Mouse (Mus musculus): ENCODE measurements at regions not wholly inside any gene's neighbourhood (a gene's known extent, or its start where the extent isn't known, plus 50 kb on each side); places are given as distances from the start of the nearest gene placed in this dataset.

GRCm38 (mm10) chr2:171747162-171747561 is 296.1 kb downstream of the Cbln4 start:
- no peak for DNase-seq (ENCODE audit: low read depth, low spot score)
- TF ChIP-seq CHD1 (IDR thresholded peaks at IDR 0.05; ENCODE audit: low read depth, low read length) = no peak
- TF ChIP-seq USF2 (IDR thresholded peaks at IDR 0.05; ENCODE audit: borderline replicate concordance in 1 of 2, insufficient read depth in 1 of 2, low read depth in 1 of 2, low read length in 2 of 2) = no peak
- Histone ChIP-seq H3K4me3 (ENCODE audit: control insufficient read depth in 1 of 2, insufficient read depth in 1 of 2, low read depth in 2 of 2, low read length in 2 of 2) (no peak overlapping the region), H3K27ac (ENCODE audit: control insufficient read depth, low read depth, low read length) (no peak overlapping the region), H3K9me3 (replicated peaks; ENCODE audit: insufficient read depth, low read length) (no peaks in the 10 kb centered on the region), H3K36me3 (ENCODE audit: control insufficient read depth in 1 of 2, insufficient read depth in 2 of 2, low read length in 2 of 2) (no peaks in the 10 kb centered on the region), H3K4me1 (ENCODE audit: control insufficient read depth in 1 of 2, insufficient read depth in 2 of 2, low read length in 2 of 2) (no peaks in the 10 kb centered on the region), H3K79me2 (ENCODE audit: control insufficient read depth, insufficient read depth, low read length, poor library complexity) (no peaks in the 10 kb centered on the region), H3K9ac (ENCODE audit: control insufficient read depth, low read depth, low read length, poor library complexity, severe bottlenecking) (no peak overlapping the region), H3K27me3 (ENCODE audit: control insufficient read depth in 1 of 2, insufficient read depth in 2 of 2, low read length in 2 of 2) (no peaks in the 10 kb centered on the region)

DNA sequence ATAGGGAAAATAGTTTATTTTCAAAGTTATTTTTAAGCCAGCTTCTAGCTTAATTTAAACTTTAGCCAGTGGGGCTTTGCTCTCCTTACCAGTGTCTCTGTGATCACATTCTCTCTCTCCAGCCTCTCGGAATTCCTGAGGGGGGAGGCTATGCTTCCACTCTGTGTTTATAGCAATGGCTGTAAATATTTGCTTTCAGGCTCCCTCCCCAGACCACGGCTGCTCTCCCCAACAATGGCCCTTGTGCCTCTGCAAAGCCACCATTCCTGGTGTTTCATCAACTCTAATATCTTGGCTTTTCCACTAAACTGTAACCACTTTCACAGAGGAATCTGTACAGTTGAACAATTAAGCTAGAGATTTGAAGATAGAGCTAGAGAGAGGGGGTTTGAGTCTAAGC is 300.2 kb downstream of the Cbln4 start:
- Histone ChIP-seq H3K9ac (ENCODE audit: control insufficient read depth, low read depth, low read length, poor library complexity, severe bottlenecking) (no peak overlapping the region), H3K4me1 (ENCODE audit: control insufficient read depth in 1 of 2, insufficient read depth in 2 of 2, low read length in 2 of 2) (no peaks in the 10 kb centered on the region), H3K9me3 (replicated peaks; ENCODE audit: insufficient read depth, low read length) (no peaks in the 10 kb centered on the region), H3K79me2 (ENCODE audit: control insufficient read depth, insufficient read depth, low read length, poor library complexity) (no peaks in the 10 kb centered on the region), H3K27me3 (ENCODE audit: control insufficient read depth in 1 of 2, insufficient read depth in 2 of 2, low read length in 2 of 2) (no peaks in the 10 kb centered on the region), H3K36me3 (ENCODE audit: control insufficient read depth in 1 of 2, insufficient read depth in 2 of 2, low read length in 2 of 2) (no peaks in the 10 kb centered on the region), H3K27ac (ENCODE audit: control insufficient read depth, low read depth, low read length) (no peak overlapping the region), H3K4me3 (ENCODE audit: control insufficient read depth in 1 of 2, insufficient read depth in 1 of 2, low read depth in 2 of 2, low read length in 2 of 2) (no peak overlapping the region)
- TF ChIP-seq MYB (IDR thresholded peaks at IDR 0.05; ENCODE audit: low read depth, low read length) (no peak), CHD2 (IDR thresholded peaks at IDR 0.05; ENCODE audit: low read length) (no peak), SIN3A (IDR thresholded peaks at IDR 0.05; ENCODE audit: low read length) (no peak), SMC3 (IDR thresholded peaks at IDR 0.05; ENCODE audit: low read depth, low read length) (no peak), MXI1 (IDR thresholded peaks at IDR 0.05; ENCODE audit: low read depth, low read length) (no peak), MAZ (IDR thresholded peaks at IDR 0.05; ENCODE audit: low read depth, low read length) (no peak), POLR2A (IDR thresholded peaks at IDR 0.05; ENCODE audit: control insufficient read depth in 1 of 2, insufficient read depth in 1 of 2, low read depth in 1 of 2, low read length in 2 of 2, poor library complexity in 1 of 2) (no peak), TAL1 (IDR thresholded peaks at IDR 0.05; ENCODE audit: low read length) (no peak)
- DNase-seq (ENCODE audit: low read depth, low spot score) = no peak

DNA sequence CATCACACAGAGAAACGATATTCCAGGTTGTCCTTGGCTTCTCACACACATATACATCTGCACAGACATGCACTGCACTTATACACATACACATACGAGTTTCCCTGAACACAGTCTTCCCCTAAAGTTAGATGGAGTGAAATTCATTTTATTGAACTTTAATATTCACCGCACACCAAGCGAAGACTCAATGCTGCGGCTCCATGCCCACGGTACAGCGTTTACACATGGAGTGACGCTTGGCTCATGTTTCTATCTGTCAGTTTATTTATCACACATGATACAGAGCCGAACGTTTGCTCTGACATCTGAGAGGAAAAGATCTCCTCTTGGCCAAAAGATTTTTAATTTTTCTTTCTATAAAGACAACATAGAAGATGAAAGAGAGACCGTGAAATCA is 300.6 kb downstream of the Cbln4 start:
- H3K9me3 ChIP-seq (replicated peaks; ENCODE audit: insufficient read depth, low read length) = no peaks in the 10 kb centered on the region

More for the DNA sequence above, 300.6 kb downstream of the Cbln4 start:
- Histone ChIP-seq H3K36me3 (ENCODE audit: control insufficient read depth in 1 of 2, insufficient read depth in 2 of 2, low read length in 2 of 2) (no peaks in the 10 kb centered on the region), H3K27me3 (ENCODE audit: control insufficient read depth in 1 of 2, insufficient read depth in 2 of 2, low read length in 2 of 2) (no peaks in the 10 kb centered on the region), H3K4me1 (ENCODE audit: control insufficient read depth in 1 of 2, insufficient read depth in 2 of 2, low read length in 2 of 2) (no peaks in the 10 kb centered on the region), H3K4me3 (ENCODE audit: control insufficient read depth in 1 of 2, insufficient read depth in 1 of 2, low read depth in 2 of 2, low read length in 2 of 2) (no peak overlapping the region), H3K79me2 (ENCODE audit: control insufficient read depth, insufficient read depth, low read length, poor library complexity) (no peaks in the 10 kb centered on the region), H3K27ac (ENCODE audit: control insufficient read depth, low read depth, low read length) (no peak overlapping the region), H3K9ac (ENCODE audit: control insufficient read depth, low read depth, low read length, poor library complexity, severe bottlenecking) (no peak overlapping the region)
- no peak for DNase-seq (ENCODE audit: low read depth, low spot score)
- no peak for TF ChIP-seq USF1 (IDR thresholded peaks at IDR 0.05; ENCODE audit: low read depth, low read length)
- TF ChIP-seq RCOR1 (IDR thresholded peaks at IDR 0.05; ENCODE audit: low read depth, low read length) = no peak
- no peak for TF ChIP-seq KAT2A (conservative IDR thresholded peaks at IDR 0.05; ENCODE audit: low read depth, low read length)
- TF ChIP-seq ZC3H11A (IDR thresholded peaks at IDR 0.05; ENCODE audit: low read depth, low read length) = no peak
- TF ChIP-seq MAZ (IDR thresholded peaks at IDR 0.05; ENCODE audit: low read depth, low read length) = no peak
- no peak for TF ChIP-seq BHLHE40 (IDR thresholded peaks at IDR 0.05; ENCODE audit: borderline replicate concordance, low read depth, low read length)
- TF ChIP-seq TCF12 (IDR thresholded peaks at IDR 0.05; ENCODE audit: low read depth, low read length) = no peak
- no peak for TF ChIP-seq POLR2A (IDR thresholded peaks at IDR 0.05; ENCODE audit: control insufficient read depth in 1 of 2, insufficient read depth in 1 of 2, low read depth in 1 of 2, low read length in 2 of 2, poor library complexity in 1 of 2)
- no peak for TF ChIP-seq CHD1 (IDR thresholded peaks at IDR 0.05; ENCODE audit: low read depth, low read length)
- no peak for TF ChIP-seq CHD2 (IDR thresholded peaks at IDR 0.05; ENCODE audit: low read length)

Data from MEL (cell line).